Mouse (Mus musculus) lung, postnatal 0 days (tissue): ENCODE measurements around the gene Lin28b.

Experiments
- CTCF ChIP-seq: IDR thresholded peaks from 2 replicates; pipeline ENCODE4 v1.5.1; 2016; ENCODE audit warnings: antibody characterized with exemption, mild to moderate bottlenecking
- EP300 ChIP-seq: IDR thresholded peaks from 2 replicates; pipeline ENCODE4 v1.6.1; 2016; ENCODE audit warnings: antibody characterized with exemption, mild to moderate bottlenecking, control low read depth

DNA sequence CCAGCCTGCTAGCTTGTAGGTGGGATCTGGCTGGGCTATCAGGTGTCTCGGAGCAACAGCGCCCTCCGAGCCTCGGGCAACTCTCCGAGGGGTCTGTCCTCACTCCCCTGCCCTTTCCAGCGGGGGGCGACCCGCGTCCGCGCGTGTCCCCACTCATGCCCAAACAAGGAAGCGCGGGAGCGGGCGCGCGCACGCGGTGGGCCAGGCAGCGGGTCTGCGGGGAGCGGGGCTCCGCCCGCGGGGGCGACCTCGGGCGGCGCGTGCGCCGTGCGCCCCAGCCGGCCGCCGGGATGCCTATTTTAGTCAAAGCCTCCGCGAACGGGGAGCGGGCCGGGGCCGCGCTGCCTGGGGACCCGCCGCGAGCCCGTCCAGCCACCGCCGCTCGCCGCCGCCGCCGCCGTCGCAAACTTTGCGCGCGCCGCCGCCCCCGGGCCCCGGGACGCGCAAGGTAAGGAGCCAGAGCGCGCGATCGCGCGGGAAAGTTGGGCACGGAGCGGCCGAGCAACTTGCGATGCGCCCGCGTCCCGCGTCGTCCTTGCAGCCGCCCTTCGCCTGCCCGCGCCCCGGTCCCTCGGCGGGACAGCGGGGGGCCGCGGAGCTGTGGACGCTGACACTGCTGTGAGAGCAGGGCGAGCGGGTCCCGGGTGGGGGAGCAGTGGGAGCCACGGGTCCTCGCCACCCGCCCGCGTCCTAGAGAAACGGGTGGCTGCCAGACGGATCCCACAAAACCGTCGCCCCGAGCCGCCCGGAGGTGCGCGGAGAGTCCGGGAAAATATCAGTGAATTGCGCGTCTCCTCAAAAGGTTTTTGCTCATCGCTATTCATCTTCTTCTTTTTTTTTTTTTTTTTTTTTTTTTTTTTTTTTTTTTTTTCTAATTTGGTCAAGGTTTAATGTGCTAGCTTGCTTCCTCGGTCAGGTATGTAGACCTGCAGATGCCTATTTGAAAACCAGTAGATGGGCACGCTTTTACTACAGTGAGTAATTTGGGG is 150.5 kb downstream of the Lin28b start, which contains the start of gene Bves:
- TF ChIP-seq CTCF (no peak), EP300 (no peak)
